Mouse (Mus musculus): ENCODE data around the gene Cdca8. TPM values are rescaled to one million over a fixed set of nuclear protein-coding genes. Genes with fewer than 3 reads are reported as not detected.

The Cdca8 gene
- polyA plus RNA-seq, 1 experiment from 2014 or later, result 293 TPM

DNA sequence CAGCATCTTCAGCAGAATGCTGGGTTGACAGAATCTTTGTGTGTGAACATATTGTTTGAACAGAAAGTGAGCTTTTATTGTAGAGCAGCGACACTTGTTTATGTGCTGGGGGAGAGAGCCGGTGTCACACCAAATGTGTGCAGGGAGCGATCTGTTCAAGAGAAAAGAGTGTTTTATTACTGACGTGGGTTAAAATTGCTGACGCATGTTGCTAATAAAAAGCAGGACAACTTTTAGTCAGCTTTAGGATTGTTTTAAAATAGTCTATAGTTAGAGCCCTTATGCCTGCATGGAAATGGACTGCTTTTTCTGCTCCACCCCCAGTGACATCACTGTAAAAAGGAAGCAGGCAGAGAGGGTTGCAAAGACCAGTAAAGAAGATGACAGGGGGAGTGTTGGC, 48.3 kb downstream of the Cdca8 start:
- peaks cover 21% of the 10 kb centered on the region for H3K4me1 ChIP-seq
- 77% methylated on average over 5 of the region's 5 CpGs for WGBS
- H3K9me3 ChIP-seq, result no peaks in the 10 kb centered on the region
- H3K27me3 ChIP-seq (ENCODE audit: poor library complexity, severe bottlenecking), result peaks cover 77% of the 10 kb centered on the region
- H3K27ac ChIP-seq, result no peak overlapping the region
- no peak for DNase-seq (ENCODE audit: extremely low spot score, low spot score)
- H3K4me3 ChIP-seq, result no peak overlapping the region
- no peaks in the 10 kb centered on the region for H3K36me3 ChIP-seq (replicated peaks)

DNA sequence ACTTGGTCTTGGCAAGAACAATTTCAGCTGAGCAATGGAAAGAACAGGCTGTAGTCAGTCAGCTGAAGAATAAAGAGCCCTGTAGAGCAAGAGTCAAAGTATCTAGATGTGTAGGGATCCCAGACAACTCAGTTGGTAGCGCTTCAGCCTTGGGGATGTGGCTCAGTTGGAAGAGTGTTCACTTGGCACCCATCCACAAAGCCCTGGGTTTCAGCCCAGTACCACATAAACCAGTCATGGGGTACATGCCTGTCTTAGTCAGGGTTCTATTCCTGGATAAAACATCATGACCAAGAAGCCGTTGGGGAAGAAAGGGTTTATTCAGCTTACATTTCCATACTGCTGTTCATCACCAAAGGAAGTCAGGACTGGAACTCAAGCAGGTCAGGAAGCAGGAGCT, 49.2 kb downstream of the Cdca8 start:
- WGBS, result 97% methylated on average over 2 of the region's 2 CpGs
- Histone ChIP-seq H3K4me1 (peaks cover 17% of the 10 kb centered on the region), H3K4me3 (no peak overlapping the region), H3K36me3 (replicated peaks) (no peaks in the 10 kb centered on the region), H3K27me3 (ENCODE audit: poor library complexity, severe bottlenecking) (peaks cover 77% of the 10 kb centered on the region), H3K9me3 (no peaks in the 10 kb centered on the region), H3K27ac (no peak overlapping the region)
- no peak for DNase-seq (ENCODE audit: extremely low spot score, low spot score)

DNA sequence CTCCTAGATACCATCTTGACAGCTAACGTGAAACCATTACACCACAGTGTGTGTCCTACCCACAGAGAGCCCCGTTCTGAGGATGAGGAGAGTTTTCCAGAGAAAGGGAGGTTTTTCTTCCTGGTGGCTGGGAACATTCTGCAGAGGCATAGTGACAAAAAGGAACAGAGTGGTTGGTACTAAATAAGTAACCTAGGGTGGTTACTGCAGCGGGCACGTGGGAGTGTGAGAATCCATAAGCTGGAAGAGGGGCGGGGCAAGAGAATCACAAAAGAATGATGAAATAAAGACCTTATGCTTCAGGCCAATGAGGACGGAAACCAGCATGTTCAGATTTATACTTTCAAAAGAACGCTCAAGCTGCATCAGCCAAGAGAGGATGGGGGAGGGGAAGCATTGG, 50.4 kb downstream of the Cdca8 start:
- no peak overlapping the region for H3K4me3 ChIP-seq
- H3K9me3 ChIP-seq, result no peaks in the 10 kb centered on the region
- WGBS, result 79% methylated on average over 7 of the region's 7 CpGs
- H3K4me1 ChIP-seq, result peaks cover 6% of the 10 kb centered on the region
- H3K27me3 ChIP-seq (ENCODE audit: poor library complexity, severe bottlenecking), result peaks cover 77% of the 10 kb centered on the region
- no peak for DNase-seq (ENCODE audit: extremely low spot score, low spot score)
- H3K27ac ChIP-seq, result no peak overlapping the region
- H3K36me3 ChIP-seq (replicated peaks), result no peaks in the 10 kb centered on the region

DNA sequence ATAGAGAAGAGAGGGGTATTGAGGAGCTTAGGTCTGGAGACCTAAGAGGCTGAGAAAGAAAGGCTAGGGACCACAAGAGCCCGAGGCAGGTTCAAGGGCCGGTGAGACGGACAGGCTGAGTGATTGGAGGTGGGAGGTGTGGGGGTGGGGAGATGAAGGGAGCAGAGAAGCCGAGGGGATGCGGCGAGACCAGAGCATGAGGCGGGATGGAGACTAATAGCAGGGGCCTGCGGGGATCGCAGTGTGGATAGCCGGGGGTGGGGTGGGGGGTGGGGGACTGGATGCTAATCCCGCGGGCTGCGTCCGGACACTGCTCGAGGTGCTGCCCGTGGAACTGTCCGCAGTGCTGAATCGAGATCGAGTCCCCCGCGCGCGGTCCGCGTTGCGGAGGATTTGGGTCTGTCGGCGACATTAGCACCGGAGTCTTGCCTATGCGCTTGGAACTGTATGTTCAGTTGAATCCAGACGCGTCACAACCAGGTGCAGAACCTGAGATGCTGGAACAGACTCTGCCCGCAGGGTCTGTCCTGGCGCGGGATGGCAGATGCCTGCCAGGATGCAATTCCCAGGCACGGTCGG, 56.9 kb downstream of the Cdca8 start:
- peak overlapping the region; percentile 56 for H3K4me3 ChIP-seq
- no peaks in the 10 kb centered on the region for H3K36me3 ChIP-seq (replicated peaks)
- no peak overlapping the region for H3K27ac ChIP-seq
- peaks cover 35% of the 10 kb centered on the region for H3K4me1 ChIP-seq
- peak; percentile 63 for DNase-seq (ENCODE audit: extremely low spot score, low spot score)
- WGBS, result 1% methylated on average over 36 of the region's 37 CpGs
- H3K27me3 ChIP-seq (ENCODE audit: poor library complexity, severe bottlenecking), result peaks cover 83% of the 10 kb centered on the region
- H3K9me3 ChIP-seq, result peaks cover 4% of the 10 kb centered on the region; the same call in 1 of the 2 replicates

DNA sequence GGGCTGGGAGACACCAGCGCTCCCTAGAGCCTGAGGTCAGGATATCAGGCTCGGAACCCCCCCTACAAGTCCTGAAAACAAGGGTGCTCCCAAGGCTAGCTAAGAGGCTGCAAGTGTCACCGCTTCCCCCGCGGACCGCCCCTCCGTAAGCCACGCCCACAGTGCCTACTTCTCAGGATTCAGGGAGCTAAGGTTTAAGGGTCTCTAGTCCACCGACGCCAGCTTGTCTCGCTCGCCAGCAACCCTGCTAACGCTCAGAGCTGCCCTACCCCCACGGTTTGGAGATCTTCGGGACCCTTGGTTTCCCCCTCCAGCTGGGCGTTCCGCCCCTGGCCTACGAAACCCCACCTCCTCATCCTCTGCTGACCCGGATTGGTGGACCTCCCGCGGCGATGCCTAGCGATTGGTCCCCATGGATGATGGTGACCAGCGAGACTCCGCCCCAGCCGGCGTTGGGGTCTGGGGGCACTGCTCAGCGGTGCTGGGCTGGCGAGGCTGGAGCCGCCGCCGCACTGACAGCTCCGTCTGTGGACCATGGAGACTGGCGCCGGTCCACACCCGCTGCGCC, 57.7 kb downstream of the Cdca8 start:
- H3K36me3 ChIP-seq (replicated peaks), result no peaks in the 10 kb centered on the region
- H3K9me3 ChIP-seq, result peaks cover 4% of the 10 kb centered on the region; the same call in 1 of the 2 replicates
- peak overlapping the region; percentile 22; the same call in 1 of the 2 replicates for H3K27ac ChIP-seq
- 0% methylated on average over 37 of the region's 37 CpGs for WGBS
- peak; percentile 91 for DNase-seq (ENCODE audit: extremely low spot score, low spot score)
- H3K4me1 ChIP-seq, result peaks cover 35% of the 10 kb centered on the region
- peak overlapping the region; percentile 56 for H3K4me3 ChIP-seq
- peaks cover 78% of the 10 kb centered on the region for H3K27me3 ChIP-seq (ENCODE audit: poor library complexity, severe bottlenecking)

DNA sequence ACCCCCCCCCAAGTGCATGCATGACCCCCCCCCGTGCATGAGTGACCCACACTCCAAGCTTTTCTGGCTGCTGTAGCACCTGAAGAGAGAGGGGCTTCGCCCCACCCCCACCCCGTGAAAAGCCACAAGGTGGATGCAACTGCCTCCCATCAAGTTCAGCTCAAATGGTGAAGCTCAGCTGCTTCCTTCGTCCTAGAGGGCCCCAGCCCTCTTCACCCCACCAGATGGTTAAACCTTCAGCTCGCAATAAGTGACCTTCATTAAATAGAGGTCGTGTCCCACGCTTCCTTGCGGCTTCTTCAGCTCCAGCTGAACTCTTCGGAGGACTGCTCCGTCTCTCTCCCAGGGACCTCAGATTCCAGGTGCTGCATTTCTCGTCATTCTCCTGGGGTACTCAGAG, 58.5 kb downstream of the Cdca8 start, which contains the start of gene Epha10:
Gene Epha10 (plus strand): TSS at position 301 of the 400 bp plus-strand sequence.
- DNase-seq (ENCODE audit: extremely low spot score, low spot score), result no peak
- 4% methylated on average over 11 of the region's 11 CpGs for WGBS
- peaks cover 35% of the 10 kb centered on the region for H3K4me1 ChIP-seq
- peaks cover 70% of the 10 kb centered on the region for H3K27me3 ChIP-seq (ENCODE audit: poor library complexity, severe bottlenecking)
- H3K9me3 ChIP-seq, result peaks cover 4% of the 10 kb centered on the region; the same call in 1 of the 2 replicates
- peak within 1 kb of the TSS; percentile 56 for H3K4me3 ChIP-seq
- H3K27ac ChIP-seq, result peak within 1 kb of the TSS; percentile 22; the same call in 1 of the 2 replicates
- H3K36me3 ChIP-seq (replicated peaks), result no peaks in the 10 kb centered on the region

DNA sequence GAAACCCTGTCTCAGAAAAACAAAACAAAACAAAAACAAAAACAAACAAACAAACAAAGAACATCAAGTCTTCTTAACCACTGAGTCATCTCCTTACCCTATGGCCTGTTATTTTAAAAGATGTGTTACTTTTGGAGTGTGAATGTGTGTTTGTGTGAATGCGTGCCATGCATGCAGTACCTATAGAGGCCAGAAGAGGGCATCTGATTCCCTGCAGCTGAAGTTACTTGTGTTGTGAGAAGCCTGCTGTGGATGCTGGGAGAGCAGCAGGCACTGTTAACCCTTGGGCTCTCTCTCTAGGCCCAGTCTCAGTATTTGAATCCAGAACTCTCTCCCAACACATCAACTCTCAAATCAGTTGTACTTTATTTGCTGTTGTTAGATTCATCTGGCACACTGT, 66.4 kb downstream of the Cdca8 start:
- Histone ChIP-seq H3K9me3 (peaks cover 3% of the 10 kb centered on the region; the same call in 1 of the 2 replicates), H3K4me1 (no peaks in the 10 kb centered on the region), H3K4me3 (no peak overlapping the region), H3K36me3 (replicated peaks) (no peaks in the 10 kb centered on the region), H3K27me3 (ENCODE audit: poor library complexity, severe bottlenecking) (no peaks in the 10 kb centered on the region), H3K27ac (no peak overlapping the region)
- no peak for DNase-seq (ENCODE audit: extremely low spot score, low spot score)
- 97% methylated on average over 1 of the region's 1 CpGs for WGBS

Other genes with a start within 250 kb of the Cdca8 start
- 63.0 and 65.9 TPM in 2 replicates for gene Utp11, start 245.7 kb downstream of the Cdca8 start, polyA plus RNA-seq (2016; fragmentation: Nextera tagmentation; extraction: Ambion mirVana)
- gene Fhl3, start 238.6 kb downstream of the Cdca8 start, polyA plus RNA-seq (2016; fragmentation: Nextera tagmentation; extraction: Ambion mirVana), result 5.5 and 8.7 TPM in 2 replicates
- gene Sf3a3, start 224.5 kb downstream of the Cdca8 start, polyA plus RNA-seq (2016; fragmentation: Nextera tagmentation; extraction: Ambion mirVana), result 260 and 269 TPM in 2 replicates
- 28.8 and 29.4 TPM in 2 replicates for gene Inpp5b, start 197.5 kb downstream of the Cdca8 start, polyA plus RNA-seq (2016; fragmentation: Nextera tagmentation; extraction: Ambion mirVana)
- 20.4 and 22.3 TPM in 2 replicates for gene Mtf1, start 137.2 kb downstream of the Cdca8 start, polyA plus RNA-seq (2016; fragmentation: Nextera tagmentation; extraction: Ambion mirVana)
- 43.1 and 44.1 TPM in 2 replicates for gene Yrdc, start 88.6 kb downstream of the Cdca8 start, polyA plus RNA-seq (2016; fragmentation: Nextera tagmentation; extraction: Ambion mirVana)
- gene 1110065P20Rik, start 88.1 kb downstream of the Cdca8 start, polyA plus RNA-seq (2016; fragmentation: Nextera tagmentation; extraction: Ambion mirVana), result 39.3 and 42.9 TPM in 2 replicates
- 2.3 and 2.6 TPM in 2 replicates for gene Maneal, start 77.1 kb downstream of the Cdca8 start, polyA plus RNA-seq (2016; fragmentation: Nextera tagmentation; extraction: Ambion mirVana)
- gene Epha10, start 58.4 kb downstream of the Cdca8 start, polyA plus RNA-seq (2016; fragmentation: Nextera tagmentation; extraction: Ambion mirVana), result 1.1 and 1.3 TPM in 2 replicates
- gene 9930104L06Rik, start 2.3 kb downstream of the Cdca8 start, polyA plus RNA-seq (2016; fragmentation: Nextera tagmentation; extraction: Ambion mirVana), result 16.4 and 17.5 TPM in 2 replicates
- 40.0 and 46.8 TPM in 2 replicates for gene Rspo1, start 47.1 kb upstream of the Cdca8 start, polyA plus RNA-seq (2016; fragmentation: Nextera tagmentation; extraction: Ambion mirVana)
- 99.7 and 107 TPM in 2 replicates for gene Gnl2, start 77.3 kb upstream of the Cdca8 start, polyA plus RNA-seq (2016; fragmentation: Nextera tagmentation; extraction: Ambion mirVana)
- 0.28 and 0.30 TPM in 2 replicates for gene Dnali1, start 126.4 kb upstream of the Cdca8 start, polyA plus RNA-seq (2016; fragmentation: Nextera tagmentation; extraction: Ambion mirVana)
- 28.5 and 30.8 TPM in 2 replicates for gene Snip1, start 127.4 kb upstream of the Cdca8 start, polyA plus RNA-seq (2016; fragmentation: Nextera tagmentation; extraction: Ambion mirVana)
- gene Meaf6, start 145.8 kb upstream of the Cdca8 start, polyA plus RNA-seq (2016; fragmentation: Nextera tagmentation; extraction: Ambion mirVana), result 82.6 and 96.5 TPM in 2 replicates
- gene Zc3h12a, start 188.5 kb upstream of the Cdca8 start, polyA plus RNA-seq (2016; fragmentation: Nextera tagmentation; extraction: Ambion mirVana), result 0.17 and 0.26 TPM in 2 replicates

Data from forebrain, embryonic 10.5 days (tissue).